Mouse (Mus musculus) ovary, postnatal 14 days (tissue): ENCODE measurements at regions not wholly inside any gene's neighbourhood (a gene's known extent, or its start where the extent isn't known, plus 50 kb on each side); places are given as distances from the start of the nearest gene placed in this dataset.
"Not testable (repeated sequence)": the region's sequence is repeated elsewhere in the genome, so short reads cannot be mapped to it uniquely, and the experiment has no call there.

ENCODE experiments used
- DNase-seq: peaks from one replicate; pipeline ENCODE4 v3.0.0; 2022; ENCODE audit warnings: low spot score

DNA sequence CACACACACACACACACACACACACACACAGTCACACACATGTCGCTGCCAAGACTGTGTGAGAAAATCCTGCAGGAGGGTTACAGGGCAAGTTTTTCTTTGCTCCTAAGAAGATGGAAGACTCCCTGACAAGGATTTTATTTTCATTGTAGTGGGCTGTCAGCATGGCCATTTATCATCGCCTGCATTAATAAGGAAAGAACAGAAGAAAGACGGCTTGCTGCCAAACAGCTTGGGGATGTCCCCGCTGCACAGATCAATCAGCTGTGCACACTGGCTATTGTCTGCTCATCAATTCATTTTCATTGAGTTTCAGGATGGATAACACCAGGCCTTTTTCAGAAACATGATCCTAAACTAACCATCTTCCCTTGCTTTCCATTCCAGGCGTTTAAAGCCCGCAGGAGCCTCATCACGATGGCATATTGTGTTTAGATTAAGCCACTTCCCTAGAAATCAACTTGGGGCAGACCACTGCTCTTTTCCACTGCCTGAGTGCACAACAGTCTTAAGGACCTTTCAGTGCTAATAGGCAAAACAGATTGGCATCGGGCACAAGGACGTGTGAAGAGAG lies 213.1 kb upstream of the Crbn start:
- DNase-seq, result peak; percentile 1

DNA sequence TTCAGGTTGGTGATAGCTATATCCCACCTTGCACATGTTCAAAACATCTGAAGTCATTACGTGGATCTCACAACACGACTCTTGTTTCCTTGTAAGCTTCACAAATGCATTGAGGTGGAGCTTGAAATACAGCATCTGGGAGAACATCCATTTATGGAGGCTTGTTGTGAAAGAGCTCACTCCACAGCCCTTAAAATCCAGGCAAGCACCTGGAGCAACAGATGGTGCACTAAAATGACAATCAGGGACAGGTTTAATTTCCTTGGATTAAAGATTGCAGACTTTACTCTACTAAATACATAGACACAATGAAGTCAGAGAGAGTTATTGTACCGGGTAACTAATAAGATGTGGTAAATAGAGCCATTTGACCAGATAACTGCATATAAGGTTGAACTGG lies 219.2 kb upstream of the Crbn start:
- DNase-seq, result no peak

DNA sequence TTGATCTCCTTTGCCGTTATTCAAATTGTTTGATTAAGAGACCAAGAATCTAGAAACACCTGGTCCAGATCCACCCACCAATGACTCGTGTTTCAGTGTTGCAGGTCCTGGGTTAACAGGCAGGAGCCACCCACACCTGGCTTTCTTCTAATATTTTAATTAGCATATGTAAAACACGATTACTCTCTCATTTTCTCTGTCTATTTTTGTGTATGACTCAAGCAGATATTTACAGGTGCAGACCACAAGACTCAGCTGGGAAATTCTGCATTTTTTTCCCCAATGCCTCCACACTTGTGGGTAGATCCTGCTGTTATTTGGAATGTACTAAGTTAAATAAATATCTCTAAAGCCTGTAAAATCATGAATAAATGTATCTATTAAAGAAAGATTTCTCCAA lies 245.3 kb upstream of the Crbn start:
- no peak for DNase-seq

DNA sequence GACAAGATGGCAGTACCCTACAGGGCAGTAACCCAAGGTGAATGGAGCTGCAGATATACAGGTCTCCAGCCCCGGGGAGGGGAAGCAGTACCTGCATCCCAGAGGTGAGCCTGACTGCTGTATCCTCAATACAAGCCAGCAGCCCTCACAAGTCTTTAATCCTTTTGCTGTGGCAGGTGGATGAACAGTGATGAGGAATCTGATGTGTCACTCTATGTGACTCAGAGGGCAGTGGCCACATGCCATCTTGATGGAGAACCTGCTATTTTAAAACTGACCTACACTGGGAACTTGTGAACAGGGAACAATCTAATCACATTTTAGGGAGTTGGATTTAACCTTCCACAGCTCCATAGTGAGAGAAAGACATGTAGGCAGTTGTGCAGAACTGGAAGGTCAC lies 251.7 kb upstream of the Crbn start:
- no peak for DNase-seq

DNA sequence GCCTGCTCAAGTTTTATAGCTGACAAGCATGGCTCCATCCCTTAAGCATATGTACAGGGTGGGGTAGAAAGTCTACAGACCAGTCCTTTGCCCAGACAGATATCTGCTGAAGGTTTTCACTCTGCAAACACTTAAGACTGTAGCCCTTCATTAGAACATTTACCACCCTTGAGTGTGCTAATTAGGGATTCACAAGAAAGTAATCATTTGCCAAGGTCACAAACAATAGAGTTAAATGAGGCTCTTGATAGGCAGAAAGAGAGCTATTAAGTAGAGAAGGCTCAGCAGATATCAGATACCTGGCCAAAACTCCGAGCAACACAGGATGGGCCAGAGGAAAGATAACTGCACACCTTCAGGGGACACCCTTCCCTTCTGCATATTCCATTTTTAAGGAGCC lies 252.3 kb upstream of the Crbn start:
- DNase-seq, result no peak

DNA sequence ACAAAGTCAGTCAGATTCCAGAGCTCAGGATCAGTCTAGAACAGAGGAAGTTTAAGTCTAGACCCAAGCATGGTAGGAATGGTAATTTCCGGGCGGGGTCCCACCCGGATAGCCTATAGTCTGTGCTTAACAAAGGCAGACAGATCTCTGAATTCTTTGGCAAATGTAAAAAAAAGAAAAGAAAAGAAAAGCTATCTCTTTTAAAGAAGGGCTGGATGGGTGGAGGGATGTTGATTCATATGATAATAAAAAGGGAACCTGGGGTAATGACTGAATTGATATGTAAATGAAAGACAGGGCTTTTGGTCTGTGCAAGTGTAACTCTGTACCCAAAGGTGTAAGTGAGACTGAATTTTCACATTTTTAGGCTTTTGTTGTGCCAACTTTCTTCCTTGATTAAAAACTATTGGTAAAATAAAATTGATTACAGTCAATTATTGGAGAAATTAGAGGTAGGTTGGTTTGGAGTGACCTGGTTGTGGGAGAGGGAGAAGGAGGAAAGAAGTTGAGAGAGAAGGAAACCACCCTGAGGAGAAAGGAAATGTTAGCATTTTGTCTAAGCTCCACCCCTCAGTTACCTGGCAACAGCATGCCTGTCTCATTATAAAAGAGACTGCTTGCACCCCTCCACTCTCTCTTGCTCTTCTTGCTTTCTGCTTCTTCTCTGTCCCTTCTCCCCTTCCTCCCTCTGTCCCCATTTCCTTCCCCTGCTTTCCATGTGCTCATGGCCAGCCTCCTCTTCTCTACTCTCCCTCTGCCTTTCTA lies 259.3 kb upstream of the Crbn start:
- no peak for DNase-seq

DNA sequence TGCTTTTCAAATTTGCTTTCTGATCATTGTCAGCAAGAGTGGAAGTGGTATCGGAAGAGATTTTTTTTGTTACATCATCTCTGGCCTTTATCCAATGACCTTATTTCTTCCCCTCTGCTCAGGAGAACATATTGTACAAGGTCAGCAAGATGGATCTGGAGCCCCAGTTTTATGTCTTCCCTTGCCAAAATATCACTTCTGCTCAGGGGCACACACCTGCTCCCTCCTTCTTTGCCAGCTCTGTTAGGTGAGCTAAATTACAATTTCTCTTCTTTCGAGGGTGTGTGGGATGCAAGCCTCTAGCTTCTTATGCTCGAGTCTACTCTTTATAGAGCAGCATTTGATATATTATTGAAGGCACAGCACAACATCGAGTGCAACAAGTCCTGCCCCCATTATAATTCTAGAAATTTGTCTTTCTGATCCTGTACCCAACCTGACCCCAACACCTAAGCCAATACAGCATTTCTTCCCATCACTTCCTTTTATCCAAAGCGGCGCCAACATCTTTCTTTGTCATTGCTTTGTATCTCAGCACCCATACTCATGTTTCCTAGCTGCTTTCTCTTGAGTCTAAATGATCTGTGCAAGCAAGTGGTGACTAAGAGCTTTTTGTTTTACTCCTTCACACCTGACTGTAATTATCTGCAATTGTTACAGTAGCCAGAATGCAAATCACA lies 263.1 kb upstream of the Crbn start:
- no peak for DNase-seq

DNA sequence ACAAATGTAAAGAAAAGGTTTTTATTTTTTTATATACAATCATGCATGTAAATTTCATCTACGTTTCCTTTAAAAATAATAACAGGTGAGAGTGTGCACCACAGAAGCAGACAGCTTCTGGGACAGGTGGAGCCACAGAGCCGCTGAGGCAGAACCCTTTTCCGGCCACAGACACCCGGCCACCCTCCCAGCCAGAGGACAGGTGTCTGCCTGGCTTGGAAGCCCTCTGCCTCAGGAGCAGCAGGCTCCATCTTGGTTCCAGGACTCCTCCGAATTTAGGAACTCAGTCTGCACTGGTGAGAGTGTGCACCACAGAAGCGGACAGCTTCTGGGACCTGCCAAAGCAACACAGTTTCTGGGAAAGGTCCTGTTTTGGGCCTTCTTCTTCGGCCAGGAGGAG lies 270.6 kb upstream of the Crbn start:
- DNase-seq, result no peak

DNA sequence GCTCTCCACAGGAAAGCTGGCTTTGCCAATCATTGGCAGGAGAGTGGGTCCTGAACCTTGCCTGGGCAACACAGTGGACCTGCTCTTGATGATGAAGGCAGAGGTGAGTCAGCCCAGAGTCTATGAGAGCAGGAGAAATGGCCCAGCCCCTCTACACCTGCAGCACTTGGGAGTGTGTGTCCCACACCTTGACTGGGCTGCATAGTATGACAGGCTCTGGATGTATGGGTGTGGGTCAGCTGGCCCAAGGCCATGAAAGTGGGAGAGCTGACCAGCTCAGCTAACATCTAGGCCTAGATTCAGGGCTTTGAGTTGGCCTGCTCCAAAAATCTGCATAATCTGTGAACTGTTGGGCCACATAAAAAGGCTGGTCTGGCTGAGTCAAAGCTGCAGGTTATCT lies 292.7 kb upstream of the Crbn start:
- no peak for DNase-seq

DNA sequence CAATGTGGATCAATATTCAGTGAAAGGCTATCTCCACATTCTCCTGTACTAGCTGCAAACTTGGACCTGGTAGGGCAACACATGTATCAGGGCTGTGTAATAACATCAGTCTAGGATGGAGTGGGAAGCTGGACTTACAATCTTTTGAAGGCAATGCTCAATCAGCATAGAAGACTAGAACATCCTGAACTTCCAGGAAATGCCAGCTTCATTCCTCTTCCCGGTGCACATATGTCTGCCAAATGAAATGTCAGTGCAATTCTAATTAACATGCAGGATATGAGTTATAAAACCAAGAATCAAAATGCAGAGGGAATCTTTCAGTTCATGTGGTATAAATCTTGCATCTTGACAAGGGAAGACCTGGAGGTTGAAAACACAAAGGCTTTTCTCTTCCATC lies 328.8 kb upstream of the Crbn start:
- DNase-seq, result no peak

DNA sequence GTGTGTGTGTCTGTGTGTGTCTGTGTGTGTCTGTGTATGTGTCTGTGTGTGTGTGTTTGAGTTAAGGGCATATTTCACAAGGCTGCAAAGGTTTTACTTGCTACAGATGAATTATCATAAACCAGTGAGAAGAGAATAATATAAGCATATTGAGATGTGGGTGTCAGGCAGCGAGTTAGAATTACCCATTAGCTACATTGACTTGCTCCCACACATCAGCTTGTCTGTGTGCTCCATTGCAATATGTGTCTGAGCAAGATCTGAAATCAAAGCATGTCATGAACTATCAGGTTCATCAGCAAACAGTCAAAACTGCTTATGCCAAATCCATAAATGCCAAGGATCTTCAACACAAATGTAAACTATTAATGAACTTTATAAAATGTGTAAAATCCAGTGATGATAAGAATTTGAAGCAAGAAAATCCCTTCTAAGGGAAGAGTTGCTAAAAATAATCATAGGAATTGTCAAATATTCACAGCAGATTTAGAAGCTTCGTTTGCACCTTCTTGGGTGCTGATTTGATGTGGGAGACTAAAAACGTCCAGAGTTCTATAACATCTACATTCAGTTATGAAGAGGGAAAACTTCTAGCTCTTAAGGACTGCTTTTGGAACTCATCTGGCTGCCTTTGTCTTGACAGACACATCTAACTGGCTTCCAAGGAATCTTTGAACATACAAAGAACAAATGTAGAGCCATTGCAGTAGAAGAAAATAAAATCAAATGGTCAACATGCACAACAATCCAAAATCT lies 361.7 kb upstream of the Lrrn1 start:
- no peak for DNase-seq

DNA sequence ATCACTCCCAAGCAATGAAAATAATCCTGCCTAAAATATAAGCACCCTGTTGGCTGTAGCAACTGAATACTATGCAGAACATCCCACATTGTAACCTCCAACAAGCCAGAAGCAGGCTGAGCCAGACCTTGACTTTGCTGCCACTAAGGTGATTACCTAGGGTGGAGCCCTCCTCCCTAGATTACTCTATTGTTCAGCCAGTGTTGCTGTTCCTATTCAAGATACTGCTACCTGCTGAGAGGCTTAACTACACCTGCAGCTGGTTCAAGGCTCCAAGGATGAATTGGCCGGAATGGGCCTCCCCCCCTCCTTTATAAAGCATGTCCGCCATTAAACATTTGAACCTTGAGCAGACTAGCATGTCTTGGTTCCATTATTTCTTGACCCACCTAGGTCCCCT lies 311.3 kb upstream of the Lrrn1 start:
- no peak for DNase-seq

DNA sequence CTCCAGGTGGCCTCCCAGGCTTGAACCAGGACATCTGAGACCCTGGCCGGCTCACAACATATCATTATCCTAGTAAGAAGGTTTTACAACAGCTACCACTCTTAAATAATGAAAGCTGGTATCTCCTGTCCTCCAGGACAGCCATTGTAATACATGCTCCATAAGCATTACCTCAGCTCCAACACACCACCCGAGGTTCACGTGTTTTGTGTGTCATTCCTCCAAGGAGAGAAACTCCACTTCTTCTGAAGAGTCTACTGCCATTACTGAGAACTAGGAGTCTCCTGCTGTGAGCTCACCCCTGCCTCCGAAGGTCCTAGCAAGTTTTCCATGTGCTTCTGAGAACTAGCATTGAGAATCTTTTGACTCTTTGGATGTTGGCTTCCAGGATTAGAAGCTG lies 310.8 kb upstream of the Lrrn1 start:
- DNase-seq, result no peak

DNA sequence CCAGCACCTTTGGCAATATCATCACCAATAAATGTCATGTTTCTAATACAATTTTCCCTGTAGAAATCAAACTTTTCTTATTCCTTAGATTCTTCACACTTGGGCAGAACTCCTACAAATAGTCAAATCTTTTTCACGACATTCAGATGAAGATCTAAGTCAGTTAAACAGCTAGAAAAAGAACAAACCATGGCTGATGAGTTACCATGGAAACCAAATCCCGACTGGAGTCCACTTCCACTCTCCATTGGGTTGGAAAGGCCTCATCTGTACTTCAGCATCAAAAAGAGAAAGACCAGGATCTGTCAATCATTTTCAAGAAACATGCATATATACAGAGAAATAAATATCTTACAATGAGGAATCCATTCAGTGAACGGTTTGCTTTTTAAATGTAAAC lies 307.0 kb upstream of the Lrrn1 start:
- DNase-seq, result no peak

DNA sequence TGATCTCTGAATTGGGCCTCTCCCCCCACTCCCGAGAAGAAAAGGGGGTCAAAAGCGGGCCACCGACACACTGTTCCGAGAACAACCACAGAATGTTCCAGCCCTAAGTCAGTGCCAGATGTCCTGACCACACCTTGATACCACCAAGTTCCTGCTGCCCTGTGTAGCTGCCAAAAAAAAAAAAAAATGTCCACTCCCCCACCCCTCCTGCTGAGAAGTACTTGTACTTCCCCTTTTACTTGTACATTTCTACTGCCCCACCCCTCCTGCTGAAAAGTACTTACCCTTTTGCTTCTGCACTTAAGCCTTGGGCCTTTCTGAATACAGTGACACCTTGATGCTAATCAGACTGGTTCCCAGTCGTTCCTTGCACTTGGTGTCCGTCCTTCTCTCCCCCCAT lies 299.7 kb upstream of the Lrrn1 start:
- not testable (repeated sequence) for DNase-seq

DNA sequence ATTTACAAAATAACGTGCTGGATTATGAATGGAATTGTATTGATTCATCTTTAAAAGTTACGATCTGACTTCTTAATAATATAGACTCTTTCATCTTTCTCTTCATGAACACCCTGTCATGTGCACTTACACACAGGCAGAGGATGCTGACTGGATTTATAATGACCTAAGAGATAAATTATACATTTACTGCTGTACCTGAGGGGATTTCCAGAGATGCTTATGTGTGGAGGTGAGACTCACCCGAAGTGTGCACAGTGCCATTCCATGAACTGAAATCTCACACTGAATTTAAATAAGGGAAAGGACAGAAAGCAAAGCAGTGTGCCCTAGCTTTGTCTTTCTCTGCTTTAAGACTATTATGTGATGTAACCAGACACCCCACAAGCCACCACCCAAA lies 291.9 kb upstream of the Lrrn1 start:
- no peak for DNase-seq

DNA sequence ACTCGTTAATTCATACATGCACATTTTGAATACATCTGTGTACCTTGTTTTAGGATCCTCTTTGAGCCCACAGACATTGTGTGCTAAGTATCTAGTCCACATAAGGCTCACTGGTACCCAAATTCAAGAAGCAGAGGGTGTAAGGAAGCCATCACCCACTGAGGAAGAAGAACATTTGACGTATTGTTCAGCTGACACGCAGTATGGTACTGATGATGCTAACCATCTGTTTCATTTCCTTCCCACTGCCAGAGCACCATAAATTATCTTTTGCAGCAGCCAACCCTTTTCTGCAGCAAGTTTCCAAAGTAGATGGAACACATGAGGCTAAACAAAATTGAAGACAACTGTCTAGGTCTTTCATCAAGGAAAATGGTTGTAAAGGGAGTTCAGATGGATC lies 285.6 kb upstream of the Lrrn1 start:
- DNase-seq, result no peak

DNA sequence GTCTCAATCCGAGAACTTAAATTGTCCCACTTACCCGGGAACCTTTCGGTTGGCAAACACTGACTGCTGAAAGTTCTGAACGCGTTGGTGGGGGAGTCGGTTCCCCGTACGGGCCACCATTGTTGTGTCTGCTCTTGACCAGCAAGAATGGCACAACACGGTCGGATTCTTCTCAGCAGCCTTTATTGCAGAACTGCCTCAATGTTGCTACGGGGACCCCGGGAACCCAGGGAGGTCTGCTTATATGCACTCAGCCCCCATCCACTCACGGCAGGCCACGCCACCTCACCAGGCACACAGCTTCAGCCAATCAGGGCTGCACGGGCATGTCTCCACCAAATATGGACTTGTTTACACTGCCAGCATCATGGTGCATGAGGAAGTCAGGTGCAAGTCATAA lies 249.2 kb upstream of the Lrrn1 start:
- DNase-seq, result no peak

DNA sequence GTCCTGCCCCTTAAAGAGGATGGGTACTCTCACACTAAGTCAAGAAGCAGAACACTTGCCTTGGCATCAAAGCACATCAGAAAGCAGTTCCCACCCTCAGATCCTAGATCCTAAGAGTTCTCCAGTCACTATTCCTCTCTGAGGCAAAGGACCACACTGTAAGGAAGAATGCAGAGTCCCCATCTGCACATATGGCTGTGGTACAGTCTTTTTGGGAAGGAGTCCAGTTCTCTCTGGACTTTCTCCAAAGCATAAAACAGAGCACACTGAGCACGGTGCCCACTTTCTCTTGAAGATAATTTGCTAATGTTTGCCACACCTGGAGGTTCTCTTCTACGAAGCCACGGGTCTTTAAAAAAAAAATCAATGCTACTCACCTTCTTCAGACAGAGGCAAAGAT lies 238.7 kb upstream of the Lrrn1 start:
- no peak for DNase-seq

DNA sequence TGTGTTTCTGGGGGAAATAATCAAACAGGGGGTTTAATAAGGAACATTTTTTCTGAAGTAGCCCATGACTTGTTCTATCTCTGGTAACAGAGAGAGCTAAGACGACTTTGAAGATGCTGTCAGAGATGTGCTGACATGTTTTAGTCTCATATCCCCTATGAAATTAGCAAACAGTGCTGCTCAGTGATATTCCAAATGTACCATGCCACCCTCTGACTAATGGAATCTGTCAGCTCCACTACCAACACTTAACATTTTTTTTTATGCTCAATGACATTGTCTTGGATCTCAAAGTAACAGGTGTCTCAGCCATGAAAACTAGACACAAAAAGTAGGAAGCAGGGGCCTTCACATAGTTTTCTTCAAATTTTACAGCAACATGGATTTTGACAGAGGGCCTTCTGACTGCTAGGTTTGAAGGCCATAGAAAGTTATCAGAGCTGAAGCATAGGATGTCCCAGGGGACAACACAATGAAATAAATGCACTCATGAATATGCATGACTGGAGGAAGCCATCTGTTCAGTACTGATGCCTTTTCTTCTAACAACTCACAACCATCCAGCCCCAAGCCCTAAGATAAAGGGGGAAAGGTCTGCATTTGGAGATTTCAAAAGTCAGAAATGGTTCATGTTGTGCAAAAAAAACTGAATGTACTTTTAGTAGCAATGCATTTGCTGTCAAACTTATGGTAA lies 225.7 kb upstream of the Lrrn1 start:
- DNase-seq, result no peak

DNA sequence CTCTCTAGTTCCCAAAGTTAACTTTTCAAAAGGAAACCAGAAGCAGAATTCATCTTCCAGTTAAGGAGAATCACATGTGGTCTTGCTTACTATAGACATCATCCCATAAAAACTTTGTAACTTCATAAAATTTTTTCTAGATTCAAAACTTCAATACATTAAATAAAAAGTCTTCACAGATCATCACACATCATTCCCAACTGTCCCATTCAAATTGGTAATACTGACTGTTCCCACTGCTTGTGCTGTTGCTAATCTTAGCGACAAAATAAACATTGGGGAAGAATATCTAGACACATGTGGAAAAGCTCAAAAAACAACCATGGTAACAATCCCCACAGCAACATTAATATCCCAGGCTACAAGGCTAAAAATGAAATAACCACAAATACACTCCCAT lies 210.0 kb upstream of the Lrrn1 start:
- DNase-seq, result no peak

DNA sequence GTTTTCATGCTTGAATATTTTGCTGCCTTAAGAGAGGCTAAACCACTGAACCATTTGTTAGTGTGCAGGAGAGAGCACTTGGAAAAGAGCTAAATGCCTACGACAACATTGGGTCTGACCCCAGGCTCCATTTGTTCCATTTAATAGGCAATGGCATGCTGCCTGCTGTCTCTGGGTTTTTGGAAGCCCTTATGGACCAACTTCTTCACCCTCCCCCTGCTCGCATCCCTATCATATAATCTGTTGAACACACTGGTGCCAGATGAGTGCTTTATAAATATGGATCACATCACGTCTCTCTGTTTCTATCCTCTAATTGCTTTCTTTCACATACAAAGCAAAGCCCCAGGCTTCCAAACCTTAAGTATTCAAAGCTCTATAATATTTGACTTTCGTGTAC lies 179.1 kb upstream of the Lrrn1 start:
- no peak for DNase-seq
